Mouse (Mus musculus): ENCODE results near the gene Gm20809.
"Not testable (repeated sequence)": the region's sequence is repeated elsewhere in the genome, so short reads cannot be mapped to it uniquely, and the experiment has no call there.

Gene Gm20809

DNA sequence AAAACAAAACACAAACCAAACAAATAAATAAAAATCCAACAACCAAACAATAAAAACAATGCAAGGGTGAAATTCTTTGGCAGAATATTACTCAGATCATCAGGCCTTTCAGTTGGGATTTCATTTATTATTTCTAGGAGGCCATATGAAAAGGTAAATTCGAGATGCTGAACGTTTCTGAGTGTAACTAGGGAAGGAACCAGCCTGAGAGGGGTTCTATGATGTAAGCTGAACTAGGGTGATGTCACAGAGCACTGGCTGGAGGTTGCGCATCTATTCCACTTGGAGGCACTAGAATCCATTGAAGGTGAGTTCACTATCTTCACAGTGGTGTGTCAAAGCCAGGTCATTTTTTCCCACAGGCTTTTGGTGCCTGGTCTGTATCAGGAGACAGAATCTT is at the start of gene Gm20809:
TSS of gene Gm20809 (plus strand) at position 301 of the 400 bp plus-strand sequence.
- not testable (repeated sequence) for DNase-seq (ENCODE audit: low spot score)

Data from testis, postnatal 14 days (tissue).